Mouse (Mus musculus): Measurements from ENCODE around the gene Arl9. TPM values are rescaled to one million over a fixed set of nuclear protein-coding genes. Genes with fewer than 3 reads are reported as not detected.
"Not testable (repeated sequence)": the region's sequence is repeated elsewhere in the genome, so short reads cannot be mapped to it uniquely, and the experiment has no call there.

Arl9 gene
- not detected for total RNA-seq (2021)
- long read RNA-seq, experiment 1, result 0 reads
- long read RNA-seq, experiment 2, result 0 reads

DNA sequence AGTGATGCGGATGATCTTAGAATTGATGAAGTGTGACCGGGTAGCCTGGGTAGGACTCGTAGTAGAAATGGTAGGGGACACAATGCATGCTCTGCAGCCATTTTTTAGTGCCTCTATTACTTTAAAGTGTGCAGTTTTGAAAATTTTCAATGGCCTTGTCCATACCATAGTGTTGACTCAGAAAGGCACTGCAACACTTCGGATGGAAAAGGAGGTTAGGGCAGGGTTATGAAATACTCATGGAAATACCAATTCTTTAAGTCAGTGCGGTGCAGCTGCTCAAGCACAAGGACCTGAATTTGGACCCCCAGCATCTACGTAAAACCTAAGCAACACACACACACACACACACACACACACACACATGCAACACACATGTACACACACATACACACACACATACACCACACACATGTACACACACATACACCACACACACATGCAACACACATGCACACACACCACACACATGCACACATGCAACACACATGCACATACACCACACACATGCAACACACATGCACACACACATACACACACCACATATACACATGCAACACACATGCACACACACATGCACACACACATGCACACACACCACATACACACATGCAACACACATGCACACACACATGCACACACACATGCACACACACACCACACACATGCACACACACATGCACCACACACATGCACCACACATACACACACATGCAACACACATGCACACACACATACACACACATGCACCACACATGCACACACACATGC, at the start of gene Arl9:
Gene Arl9, plus strand, starts transcription at position 5 of the 771 bp plus-strand sequence.
- no peak for DNase-seq (ENCODE audit: low spot score in 2 of 2)

DNA sequence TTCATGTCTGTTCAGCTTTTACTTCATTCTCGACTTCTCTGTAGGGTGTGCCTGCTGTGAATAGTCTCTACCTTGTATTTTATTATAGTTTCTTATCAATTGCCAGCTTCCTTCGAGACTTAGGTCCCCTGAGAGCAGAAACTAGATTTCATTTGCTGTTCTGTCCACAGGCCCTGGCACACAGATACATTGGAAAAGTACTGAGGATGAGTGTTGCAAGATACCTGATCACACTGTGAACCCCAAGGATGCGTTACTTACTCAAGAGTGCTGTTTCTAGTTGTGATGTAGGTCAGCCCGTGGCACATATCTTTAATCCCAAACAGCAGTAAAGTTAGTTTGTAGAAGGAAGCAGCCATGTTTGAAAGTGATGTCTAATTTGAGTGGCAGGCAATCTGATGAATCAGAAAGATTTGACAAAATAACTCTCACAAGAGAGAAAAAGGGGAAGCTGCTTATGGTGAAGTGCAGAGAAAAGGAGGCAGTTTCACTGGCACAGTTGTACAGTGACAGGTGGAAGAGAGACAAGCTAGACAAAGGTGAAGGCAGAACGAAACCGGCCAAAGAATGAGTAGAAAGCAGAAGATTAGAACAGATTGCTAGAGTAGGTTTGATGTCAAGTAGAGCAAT, 49.5 kb upstream of the Arl9 start:
- no peak for DNase-seq (ENCODE audit: low spot score in 2 of 2)

DNA sequence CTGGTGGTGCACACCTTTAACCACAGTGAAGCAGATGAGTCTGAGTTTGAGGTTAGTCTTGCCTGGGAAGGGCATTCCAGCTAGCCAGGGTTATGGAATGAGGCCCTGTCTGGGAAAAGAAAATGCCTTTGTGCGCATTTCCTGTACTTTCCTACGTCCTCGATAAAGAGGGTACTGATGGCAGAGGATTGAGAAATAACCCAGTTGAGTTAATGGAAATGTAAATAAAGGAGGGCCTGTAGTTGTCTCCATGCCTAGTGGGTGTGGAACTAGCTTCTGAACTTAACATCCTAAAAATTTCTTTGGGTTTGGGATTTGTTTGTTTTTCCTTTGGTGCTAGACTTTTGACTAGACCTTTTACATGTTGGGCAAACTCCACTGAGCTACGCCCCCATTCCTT, 48.4 kb upstream of the Arl9 start:
- DNase-seq (ENCODE audit: low spot score in 2 of 2), result no peak

DNA sequence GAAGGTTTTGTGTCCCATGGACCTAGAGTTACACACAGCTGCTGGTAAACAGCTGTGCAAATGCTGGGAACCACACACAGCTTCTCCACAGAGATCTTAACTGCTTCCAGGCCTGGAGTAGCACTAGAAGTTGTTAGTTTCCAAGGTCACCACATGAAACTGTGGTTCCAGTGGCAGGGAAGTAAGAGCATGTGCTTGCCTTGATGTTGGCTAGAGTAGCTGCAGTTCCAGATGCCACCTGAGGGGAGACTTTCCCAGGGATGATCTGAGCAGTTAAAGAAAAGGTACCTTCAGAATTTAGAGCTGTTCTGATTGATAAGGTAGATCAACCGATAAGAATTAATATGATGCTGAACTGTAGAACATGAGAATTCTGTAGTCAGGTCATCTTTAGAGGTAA, 45.9 kb upstream of the Arl9 start:
- DNase-seq (ENCODE audit: low spot score in 2 of 2), result no peak

DNA sequence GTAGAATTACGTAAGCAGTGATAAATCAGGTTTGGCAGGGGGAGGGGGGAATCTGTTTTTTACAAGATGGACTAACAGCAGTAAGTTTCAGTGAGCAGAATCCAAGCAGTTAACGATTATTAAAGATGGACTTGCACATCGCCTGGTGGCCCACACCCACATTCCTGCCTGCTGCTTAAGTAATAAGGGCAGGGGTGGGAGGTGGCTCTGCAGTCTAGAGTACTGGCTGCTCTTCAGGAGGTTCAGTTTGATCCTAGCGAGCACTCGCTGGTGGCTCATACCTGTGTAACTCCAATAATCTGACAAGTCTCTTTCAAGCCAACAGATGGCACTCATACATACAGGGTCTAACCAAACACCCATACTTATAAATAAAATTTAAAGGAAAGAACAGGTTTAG, 44.3 kb upstream of the Arl9 start:
- DNase-seq (ENCODE audit: low spot score in 2 of 2), result no peak

DNA sequence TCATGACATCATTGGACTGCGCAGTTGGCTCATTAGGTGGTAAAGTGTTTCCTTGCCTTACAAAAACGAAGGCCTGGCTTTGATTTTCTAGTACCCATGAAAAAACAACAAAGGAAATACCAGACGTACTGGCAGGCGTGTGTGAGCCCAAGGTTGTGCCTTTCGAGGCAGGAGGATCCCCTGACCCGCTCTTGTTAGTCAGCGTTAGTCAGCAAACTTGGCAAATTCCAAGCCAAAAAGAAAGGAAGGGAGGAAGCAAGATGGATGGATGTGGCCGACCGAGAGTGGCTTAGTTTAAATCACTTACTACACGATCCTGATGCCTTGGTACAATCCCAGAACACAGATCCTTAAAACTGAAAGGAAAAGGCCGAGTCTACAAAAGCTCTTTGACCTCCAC, 41.3 kb upstream of the Arl9 start:
- no peak for DNase-seq (ENCODE audit: low spot score in 2 of 2)

DNA sequence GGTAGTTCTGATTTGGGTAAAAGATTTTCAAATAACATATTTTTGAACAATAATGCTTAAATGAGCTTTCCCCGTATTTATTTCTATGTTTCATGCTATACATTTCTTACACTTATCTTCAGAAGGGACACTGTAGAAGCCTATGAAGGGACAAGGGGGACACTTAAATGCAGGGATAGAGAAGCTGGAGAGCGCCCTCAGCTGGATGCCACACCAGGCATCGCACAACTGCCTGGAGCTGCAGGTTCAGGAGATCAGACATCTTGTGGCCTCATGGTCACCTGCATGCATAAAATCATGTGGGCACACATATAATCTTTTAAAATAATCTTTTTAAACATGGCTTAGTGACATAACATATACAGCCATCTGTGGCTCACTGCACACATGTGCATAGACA, 39.2 kb upstream of the Arl9 start:
- DNase-seq (ENCODE audit: low spot score in 2 of 2), result no peak

DNA sequence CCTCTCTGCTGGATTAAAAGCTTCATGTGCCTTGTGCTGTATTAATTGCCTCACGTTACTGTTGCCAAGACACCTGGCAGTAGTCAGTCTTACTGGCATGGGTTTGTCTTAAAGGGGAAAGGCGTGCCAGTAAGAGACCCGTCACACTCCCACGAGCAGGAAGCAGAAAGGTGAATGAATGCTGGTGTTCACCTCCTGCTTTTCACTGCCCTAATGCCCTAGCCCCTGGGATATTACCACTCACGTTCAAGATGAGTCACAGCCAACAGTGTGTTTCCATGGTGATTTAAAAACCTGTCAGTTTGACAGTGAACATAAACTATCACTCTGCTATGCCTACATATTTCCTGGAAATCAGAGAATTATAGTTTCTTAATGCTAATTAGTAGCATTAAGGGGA, 34.6 kb upstream of the Arl9 start:
- no peak for DNase-seq (ENCODE audit: low spot score in 2 of 2)

DNA sequence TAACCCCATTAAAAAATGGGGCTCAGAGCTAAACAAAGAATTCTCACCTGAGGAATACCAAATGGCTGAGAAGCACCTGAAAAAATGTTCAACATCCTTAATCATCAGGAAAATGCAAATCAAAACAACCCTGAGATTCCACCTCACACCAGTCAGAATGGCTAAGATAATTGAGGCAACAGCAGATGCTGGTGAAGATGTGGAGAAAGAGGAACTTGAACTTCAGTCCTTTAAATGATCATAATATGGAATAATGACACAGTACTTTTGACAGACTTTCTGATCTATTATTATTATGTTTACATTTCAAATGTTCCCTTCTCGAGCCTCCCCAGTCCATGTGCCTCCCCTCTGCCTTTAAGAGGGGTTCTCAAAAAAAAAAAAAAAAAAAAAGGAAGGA, 32.7 kb upstream of the Arl9 start:
- DNase-seq (ENCODE audit: low spot score in 2 of 2), result not testable (repeated sequence)

DNA sequence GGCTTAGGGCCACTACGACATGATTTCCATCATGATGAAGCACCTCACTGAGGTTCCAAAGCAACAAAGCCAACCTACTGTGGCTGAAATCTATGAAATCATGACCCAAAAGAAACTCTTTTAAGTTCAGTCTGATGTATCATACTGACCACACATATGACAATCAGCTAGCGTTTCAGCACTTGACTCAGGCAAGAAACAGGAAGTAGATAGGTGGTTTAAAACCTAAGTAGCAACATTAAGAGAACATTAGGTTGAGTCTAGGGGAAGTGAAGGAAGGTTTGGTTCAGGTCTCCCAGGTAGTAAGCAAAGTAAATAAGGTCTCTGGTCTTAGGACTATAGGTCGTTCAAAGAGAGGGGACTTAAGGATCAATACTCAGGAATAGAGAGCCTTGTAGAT, 30.4 kb upstream of the Arl9 start:
- DNase-seq (ENCODE audit: low spot score in 2 of 2), result no peak

DNA sequence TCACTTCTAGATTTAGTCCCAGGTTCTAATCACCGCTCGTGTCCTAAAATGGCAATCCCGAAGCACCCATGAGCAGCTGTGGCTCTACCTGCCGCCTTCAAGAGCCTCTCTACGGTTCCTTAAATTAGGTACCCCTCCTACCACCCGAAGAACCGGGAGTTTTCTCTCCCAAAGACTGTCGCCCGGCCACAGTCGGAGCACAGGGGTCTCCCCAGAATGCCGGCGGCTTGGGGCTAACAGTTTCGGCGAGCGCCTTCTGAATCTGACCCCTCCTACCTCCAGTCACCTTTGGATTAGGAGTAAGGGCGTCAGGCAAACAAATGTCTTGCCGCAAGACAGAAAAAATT, 29.7 kb upstream of the Arl9 start:
- DNase-seq (ENCODE audit: low spot score in 2 of 2), result no peak

DNA sequence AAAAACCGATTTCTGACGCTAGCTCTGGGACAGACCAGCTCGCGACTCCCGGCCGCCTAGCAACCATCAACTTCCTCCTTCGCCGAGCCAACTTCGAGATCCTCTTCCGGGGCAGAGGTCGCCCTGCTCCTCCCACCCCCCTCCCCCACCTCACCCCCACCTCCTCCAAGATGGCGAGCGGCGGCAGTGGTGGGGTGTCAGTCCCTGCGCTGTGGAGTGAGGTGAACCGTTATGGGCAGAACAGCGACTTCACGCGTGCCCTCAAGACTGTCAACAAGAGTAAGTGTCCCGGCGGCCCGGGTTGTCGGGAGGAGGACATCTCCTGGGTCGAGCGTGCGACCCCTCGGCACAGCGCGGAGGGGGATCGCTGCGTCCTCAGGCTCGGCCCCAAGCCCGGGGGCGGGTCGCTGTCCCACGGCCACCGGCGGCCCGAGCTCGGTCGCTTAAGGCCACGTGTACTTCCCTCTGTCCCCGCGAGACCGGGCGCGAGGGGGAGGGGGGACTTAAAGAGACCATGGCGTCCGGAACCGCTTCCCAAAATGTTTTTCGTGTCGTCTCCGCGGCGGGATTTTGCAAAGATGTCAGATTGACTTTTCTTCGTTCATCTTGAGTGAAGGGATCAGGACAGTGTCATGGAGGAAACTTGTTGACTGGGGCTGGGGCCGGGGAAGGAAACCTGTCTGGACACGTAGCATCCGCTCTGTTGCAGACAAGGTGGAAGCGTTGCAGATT, 29.1 kb upstream of the Arl9 start, which contains the start of gene Srp72:
Gene Srp72, plus strand, starts transcription at position 130 of the 732 bp plus-strand sequence.
- DNase-seq (ENCODE audit: low spot score in 2 of 2), result peak; percentile 83 to 85

DNA sequence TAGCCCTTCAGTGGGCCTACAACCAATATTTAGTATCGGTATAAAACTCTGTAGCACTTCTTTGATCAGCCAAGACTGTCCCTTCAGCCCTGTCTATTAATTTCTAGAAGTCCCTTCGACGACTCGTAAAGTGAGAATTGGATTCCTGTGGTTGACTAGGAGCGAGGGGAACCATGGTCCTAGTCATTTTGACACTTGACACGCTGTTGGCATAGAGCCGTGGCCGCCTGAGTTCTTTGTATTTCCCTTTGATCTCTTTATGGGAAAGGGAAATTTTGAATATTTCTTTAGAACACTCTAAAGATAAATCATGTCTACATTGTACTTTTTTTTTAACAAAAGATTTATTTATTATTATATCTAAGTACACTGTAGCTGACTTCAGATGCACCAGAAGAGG, 28.1 kb upstream of the Arl9 start:
- DNase-seq (ENCODE audit: low spot score in 2 of 2), result no peak

DNA sequence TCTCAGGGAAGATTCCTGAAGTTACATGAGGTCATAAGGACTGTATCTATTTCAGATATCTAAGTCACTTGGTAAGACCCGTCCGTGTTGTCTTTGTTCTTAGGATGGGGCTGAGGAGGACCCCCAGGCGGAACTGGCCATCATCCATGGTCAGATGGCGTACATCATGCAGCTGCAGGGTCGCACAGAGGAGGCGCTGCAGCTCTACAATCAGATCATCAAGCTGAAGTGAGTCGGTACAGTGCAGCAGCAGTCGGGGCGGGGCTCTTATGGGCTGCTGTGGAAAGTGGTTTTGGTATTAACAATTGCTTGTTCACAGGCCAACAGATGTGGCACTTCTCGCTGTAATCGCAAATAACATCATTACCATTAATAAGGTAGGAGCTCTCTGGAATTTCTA, 19.8 kb upstream of the Arl9 start:
- DNase-seq (ENCODE audit: low spot score in 2 of 2), result no peak

DNA sequence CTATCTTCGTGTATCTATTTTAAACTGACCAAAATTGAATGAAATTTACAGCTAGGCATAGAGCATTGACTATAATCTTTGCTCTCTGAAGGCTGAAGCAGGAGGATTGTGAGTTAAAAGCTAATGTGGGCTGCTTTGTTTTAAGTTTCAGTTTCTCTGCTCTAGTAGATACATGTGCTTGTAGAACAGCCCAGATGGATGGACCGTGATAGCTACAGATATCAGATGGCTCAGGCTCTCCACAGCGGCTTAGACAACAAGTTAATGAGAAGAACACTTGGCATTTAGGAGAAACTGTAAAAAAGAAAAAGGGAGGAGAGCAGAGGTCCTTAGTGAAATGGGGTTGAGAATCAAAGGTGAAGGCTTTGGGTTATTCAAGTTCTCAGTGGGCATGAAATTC, 13.1 kb upstream of the Arl9 start:
- DNase-seq (ENCODE audit: low spot score in 2 of 2), result no peak

DNA sequence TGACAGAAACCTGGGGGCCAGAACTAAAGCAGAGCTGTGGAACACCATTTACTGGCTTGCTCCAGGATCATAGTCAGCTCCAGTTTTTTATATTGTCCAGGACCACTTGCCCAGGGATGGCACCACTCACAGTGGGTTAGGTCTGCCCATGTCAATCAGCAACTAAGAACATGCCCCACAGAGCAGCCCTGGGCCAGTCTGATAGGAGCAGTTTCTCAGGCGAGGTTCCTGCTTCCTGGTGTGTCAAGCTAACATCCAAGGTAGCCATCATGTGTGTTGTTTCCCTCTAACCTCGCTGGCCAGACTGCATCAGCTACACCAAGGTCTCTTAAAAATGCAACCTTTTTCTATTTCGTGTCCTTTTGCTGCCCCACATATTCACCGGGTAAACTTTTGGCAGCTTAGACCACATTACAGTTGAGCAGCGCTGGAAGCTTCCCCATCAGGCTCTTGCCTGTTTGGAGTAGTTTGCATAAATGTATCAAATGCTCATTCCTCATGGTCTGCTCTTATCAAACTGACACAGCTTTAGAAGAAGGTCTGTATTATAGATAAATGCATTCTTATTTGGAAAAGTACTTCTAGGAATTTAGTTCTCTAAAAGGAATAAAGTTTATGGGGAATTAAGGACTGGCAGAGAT, 10.6 kb upstream of the Arl9 start:
- DNase-seq (ENCODE audit: low spot score in 2 of 2), result no peak

DNA sequence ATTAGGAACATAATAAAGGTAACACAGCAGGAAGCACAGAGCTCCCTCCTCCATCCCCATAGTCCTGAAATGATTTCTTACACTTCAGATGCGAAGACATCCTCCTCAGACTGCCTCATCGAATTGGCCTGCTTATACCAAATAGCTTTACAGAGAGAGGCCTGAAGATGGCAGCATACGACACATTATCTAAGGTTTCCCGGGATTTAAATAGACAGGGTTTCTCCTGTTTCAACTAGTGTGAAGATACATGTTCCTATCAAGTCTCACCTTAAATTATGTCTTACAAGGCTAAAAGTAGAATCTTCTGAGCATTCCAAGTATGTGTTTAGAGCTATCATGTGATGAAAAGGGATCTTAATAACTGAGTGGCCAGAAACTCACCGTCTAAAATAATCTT, 5.4 kb upstream of the Arl9 start:
- DNase-seq (ENCODE audit: low spot score in 2 of 2), result peak in 1 of 2 experiments; percentile 44

DNA sequence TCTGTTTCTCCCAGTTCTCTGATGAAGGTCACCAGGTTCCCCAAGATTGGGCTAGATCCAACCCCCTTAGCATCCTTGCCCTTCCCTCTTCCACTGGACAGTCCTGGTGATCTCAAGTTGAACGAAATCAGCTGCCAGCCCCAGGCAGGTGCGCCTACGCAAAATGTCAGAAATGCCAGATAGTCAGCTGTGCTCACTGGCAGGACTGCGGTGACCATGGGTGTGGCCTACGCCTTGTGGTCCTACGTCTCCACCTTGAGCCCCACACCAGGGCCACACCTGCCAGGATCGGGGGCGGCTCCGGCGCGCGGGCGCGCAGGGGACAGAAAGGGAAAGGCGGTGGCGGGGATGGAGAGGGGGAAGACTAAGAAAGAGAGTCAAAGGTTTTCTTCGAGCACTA, 2.7 kb upstream of the Arl9 start:
- no peak for DNase-seq (ENCODE audit: low spot score in 2 of 2)

DNA sequence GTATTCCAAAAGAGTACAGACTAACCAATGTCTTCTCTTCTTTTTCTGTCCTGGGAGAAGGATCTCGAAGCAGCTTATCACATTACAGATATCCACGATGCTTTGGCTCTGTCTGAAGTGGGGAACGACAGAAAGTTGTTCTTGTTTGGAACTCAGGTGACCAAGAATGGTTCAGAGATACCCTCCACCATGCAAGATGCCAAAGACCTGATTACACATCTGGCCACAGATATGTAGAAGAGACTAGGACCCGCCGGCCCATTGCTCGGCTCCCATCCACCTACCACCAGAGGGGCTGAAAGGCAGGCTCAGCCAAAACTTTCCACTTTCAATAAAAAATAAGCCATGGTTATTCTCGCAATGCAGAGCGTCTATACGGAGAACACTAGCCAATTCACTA, 6.5 kb downstream of the Arl9 start:
- DNase-seq (ENCODE audit: low spot score in 2 of 2), result no peak

DNA sequence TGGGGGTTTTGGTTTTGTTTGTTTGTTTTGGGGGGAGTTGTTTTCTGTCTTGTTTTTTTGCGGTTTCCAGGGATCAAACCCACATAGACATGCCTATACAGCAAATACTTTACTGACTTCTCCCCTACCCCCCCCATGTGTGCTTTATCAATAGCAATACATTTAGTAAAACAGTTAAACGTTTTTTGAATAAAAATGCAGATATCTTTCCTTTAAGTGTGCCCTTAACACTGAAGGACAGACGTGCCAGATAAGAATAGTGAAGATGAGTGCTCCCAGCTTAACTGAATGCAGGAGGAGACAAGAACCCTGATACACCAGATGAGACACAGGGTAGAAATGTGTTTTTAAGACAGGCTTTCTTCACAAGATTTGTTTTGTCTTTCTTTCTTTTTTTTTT, 7.2 kb downstream of the Arl9 start:
- DNase-seq (ENCODE audit: low spot score in 2 of 2), result no peak

DNA sequence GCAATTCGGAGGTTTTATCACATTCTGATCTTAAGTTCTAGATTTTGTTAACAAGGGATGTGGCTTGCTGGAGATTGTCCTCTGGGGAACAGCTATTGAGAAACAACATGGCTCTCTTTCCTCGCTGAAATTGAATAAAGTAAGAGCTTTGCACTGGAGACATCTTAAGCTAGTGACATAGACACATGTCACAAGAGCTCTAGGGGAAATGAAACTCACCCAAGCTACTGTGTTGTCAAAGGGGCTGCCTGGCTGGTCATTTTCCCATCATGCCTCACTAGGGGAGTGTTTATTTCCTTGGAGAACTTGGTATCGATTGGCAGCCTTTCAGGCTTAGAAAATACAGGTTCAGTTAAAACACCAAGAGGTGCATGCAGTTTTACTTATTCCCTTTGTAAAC, 9.3 kb downstream of the Arl9 start:
- no peak for DNase-seq (ENCODE audit: low spot score in 2 of 2)
